Mouse (Mus musculus): ENCODE results near the gene Pemt.

DNA sequence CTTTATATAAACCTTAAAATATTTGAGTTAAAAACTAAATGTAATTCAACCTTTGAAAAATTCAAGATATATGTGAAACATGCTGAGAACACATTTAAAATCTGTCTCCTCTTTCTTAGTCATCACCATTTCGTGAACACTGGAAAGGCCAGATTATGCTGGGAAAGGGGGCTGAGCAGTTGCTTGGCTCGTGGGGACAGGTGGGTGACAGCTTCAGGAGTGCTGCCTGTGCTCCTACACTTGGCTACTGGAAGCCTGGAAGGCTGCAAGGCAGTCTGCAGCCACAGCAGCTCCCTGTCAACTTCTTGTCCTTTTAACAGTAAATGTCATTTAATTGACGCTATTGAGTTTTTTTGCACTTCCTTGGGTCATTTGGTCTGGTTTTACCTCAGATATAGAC, 40.4 kb downstream of the Pemt start:
- no peak for TF ChIP-seq CTCF (IDR thresholded peaks at IDR 0.05; ENCODE audit: control insufficient read depth, insufficient read depth, low read length)
- no peak for TF ChIP-seq POLR2A (IDR thresholded peaks at IDR 0.05; ENCODE audit: borderline replicate concordance, control insufficient read depth, low read depth, low read length)

All from bone marrow, adult 2 months (tissue).